Mouse (Mus musculus) brain, embryonic 14.5 days (tissue): ENCODE results near the gene Pbdc1. TPM values are rescaled to one million over a fixed set of nuclear protein-coding genes. Genes with fewer than 3 reads are reported as not detected.
"Not testable (repeated sequence)": the region's sequence is repeated elsewhere in the genome, so short reads cannot be mapped to it uniquely, and the experiment has no call there.

Experiments used
- DNase-seq: peaks from one replicate; pipeline ENCODE4 v3.0.0-alpha.2; 2011; ENCODE audit warnings: low read depth
- CTCF ChIP-seq: fragments of 200-500 bp; IDR thresholded peaks from 2 replicates; pipeline ENCODE4 v1.5.1; 2012; ENCODE audit warnings: inconsistent platforms, mild to moderate bottlenecking, moderate library complexity, borderline replicate concordance; ENCODE audit not compliant: insufficient read depth, insufficient read length; ENCODE audit errors: extremely low read depth
- POLR2A ChIP-seq: fragments of 200-500 bp; IDR thresholded peaks from 2 replicates; pipeline ENCODE4 v1.6.1; 2012; ENCODE audit warnings: mild to moderate bottlenecking, inconsistent platforms, borderline replicate concordance; ENCODE audit not compliant: poor library complexity, insufficient read depth, insufficient read length, severe bottlenecking; ENCODE audit errors: extremely low read depth
- polyA plus RNA-seq: library from polyadenylated mRNA; depleted of rRNA; stranded (reverse); fragments of >200 nt; gene quantifications from 2 replicates; pipeline ENCODE4 v1.2.3, GENCODE M21; 2012; rRNA removed

The Pbdc1 gene
- polyA plus RNA-seq, 1 experiment = 12.9 TPM

DNA sequence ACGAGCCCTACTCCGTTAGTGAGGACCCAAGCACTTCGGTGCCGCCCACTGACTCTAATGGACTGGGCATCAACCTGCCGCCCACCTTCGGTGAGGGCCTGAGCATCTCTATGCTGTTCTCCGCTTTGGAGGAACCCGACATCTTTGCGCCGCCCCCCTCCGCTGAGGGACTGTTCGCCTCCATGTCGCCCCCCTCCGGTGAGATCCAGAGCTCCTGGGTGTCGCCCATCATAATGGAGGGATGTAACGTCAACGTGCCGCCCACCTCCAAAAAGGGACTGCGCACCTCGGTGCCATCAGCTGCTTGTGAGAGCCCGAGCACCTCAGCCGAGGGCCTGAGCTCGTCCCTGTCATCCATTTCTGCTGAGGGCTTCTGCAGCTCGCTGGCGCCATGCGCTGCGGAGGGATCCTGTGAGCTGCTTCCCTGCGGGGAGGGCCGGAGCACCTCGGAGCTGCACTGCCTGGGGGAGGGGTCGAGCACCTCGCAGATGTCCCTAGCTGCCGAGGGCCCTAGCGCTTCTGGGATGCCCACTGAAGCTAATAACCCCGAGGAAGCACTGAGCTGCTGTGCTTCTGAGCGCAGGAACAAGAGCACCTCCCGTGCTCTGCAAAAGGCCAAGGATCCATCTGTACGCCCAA is 41.8 kb downstream of the Pbdc1 start:
- TF ChIP-seq POLR2A (0 out of 2 replicates have a peak, but pooled peaks have one; percentile 22), CTCF (peak; percentile 59)
- peak; percentile 88 for DNase-seq

DNA sequence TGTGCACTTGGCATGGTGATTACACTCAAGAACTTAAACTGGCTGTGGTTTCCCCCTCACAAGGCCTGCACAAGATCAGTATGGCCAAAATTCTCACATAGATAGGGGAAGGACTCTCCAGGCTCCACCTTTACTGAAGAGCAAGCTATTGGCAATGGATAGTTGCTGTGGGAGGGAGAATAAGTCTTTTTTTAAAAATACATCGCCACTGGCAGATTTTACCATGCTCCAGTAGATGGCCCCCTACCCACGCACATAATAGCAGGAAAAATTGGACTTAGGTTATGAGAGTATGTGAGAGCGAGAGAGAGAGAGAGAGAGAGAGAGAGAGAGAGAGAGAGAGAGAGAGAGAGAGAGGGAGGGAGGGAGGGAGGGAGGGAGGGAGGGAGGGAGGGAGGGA is 45.3 kb downstream of the Pbdc1 start:
- DNase-seq = peak; percentile 75
- TF ChIP-seq POLR2A = no peak
- peak; percentile 44; the same call in 1 of the 2 replicates for TF ChIP-seq CTCF

DNA sequence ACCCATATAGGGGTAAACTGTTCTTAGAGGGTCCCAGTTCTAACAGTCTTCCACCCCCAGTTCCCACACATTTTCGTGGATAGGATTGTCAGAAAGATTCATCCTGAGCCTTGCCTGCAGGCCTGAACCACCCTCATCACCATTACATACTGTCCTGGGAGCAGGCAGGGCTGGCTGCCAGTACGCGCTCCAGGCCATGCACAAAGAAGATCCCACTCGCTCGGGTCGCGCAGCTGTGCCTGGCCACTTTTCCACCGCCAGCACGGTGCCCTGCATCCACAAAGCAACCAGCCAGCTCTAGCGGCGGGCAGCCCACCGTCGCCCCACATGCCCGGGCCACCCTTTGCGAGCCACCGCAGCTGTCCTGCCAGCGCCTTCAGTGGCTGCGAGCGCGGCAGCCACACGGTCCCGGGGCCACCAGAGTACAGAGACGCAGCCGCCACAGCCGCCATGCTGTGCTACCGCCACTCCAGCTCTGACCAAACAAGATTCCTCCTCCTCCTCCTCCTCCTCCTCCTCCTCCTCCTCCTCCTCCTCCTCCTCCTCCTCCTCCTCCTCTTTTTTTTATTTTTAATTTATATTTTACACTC is 72.4 kb downstream of the Pbdc1 start:
- peak; percentile 24 for DNase-seq
- TF ChIP-seq CTCF (no peak), POLR2A (no peak)

DNA sequence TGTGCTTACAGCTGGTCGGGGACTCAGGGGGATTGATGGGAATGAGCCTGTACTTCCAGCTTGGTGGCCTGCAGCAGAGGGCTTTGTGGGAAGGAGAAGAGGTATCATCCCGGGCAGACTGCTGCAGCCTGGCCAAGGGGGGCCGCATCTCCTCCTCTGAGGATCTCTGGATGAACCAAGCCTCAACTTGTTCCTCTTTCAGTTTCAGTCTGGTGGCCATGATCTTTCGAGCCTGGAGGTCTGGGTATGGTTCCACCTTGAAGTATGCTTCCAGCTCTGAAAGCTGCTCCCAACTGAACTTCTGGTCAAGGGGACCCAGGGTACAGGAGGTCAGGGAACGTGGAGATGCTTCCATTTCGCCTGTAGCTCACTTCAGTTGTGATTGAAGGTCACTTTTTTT is 85.5 kb downstream of the Pbdc1 start:
- not testable (repeated sequence) for DNase-seq

Other genes starting within 250 kb of the Pbdc1 start
- 11.2 and 13.2 TPM in 2 replicates for gene Magee2, start 222.5 kb upstream of the Pbdc1 start, polyA plus RNA-seq
- gene Magee1, start 40.6 kb downstream of the Pbdc1 start, polyA plus RNA-seq = 118 and 144 TPM in 2 replicates